Mouse (Mus musculus) megakaryocyte, embryonic 14.5 days (primary cell): ENCODE measurements around the gene Trim28.

ENCODE experiments used
- FLI1 ChIP-seq: IDR thresholded peaks from 2 replicates; pipeline ENCODE4 v1.6.1; 2012; ENCODE audit warnings: low read length, inconsistent platforms, mixed read lengths
- GATA1 ChIP-seq: IDR thresholded peaks from 3 replicates; pipeline ENCODE4 v1.6.1; 2012; ENCODE audit warnings: mixed read lengths, low read length, inconsistent platforms, borderline replicate concordance

- TF ChIP-seq GATA1 (no peak), FLI1 (peak; percentile 97; the same call in 1 of the 2 replicates)
These were observed 10.5 kb downstream of the Trim28 start for GRCm38 (mm10) chr7:13009143-13010004.
